Mouse (Mus musculus): Measurements from ENCODE around the gene H2-Eb2.

DNA sequence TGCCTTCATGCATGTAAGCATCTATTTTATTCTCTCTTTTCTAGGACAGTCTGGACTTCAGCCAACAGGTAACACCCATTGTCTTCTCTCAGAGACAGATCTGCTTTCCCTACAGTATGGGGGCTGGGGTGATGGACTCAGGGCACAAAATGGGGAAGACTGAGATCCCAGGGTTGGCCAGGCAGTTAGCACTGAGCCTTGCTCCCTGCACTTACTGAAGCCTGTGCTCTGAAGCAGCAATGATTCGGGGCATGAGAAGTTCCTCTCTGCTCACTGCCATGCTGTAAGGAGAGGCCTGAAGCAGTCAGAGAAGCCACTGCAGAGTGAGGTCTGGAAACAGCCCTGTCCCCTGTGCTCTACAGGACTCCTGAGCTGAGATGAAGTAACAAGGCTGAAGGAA lies 10.0 kb upstream of the H2-Eb2 start:
- TF ChIP-seq CTCF (IDR thresholded peaks at IDR 0.05; ENCODE audit: low read depth) (no peak), EP300 (IDR thresholded peaks at IDR 0.05; ENCODE audit: low read depth) (no peak)
